Mouse (Mus musculus): ENCODE data around the gene Eif2b5.

- TF ChIP-seq CTCF (IDR thresholded peaks at IDR 0.05; ENCODE audit: low read depth): no peak
- TF ChIP-seq EP300 (IDR thresholded peaks at IDR 0.05; ENCODE audit: low read depth): no peak
Observed at GRCm38 (mm10) chr16:20537071-20537471, 38.5 kb downstream of the Eif2b5 start.
